Comparison of ENCODE assay signal across 26 mouse cellular contexts in the genomic region with DNA sequence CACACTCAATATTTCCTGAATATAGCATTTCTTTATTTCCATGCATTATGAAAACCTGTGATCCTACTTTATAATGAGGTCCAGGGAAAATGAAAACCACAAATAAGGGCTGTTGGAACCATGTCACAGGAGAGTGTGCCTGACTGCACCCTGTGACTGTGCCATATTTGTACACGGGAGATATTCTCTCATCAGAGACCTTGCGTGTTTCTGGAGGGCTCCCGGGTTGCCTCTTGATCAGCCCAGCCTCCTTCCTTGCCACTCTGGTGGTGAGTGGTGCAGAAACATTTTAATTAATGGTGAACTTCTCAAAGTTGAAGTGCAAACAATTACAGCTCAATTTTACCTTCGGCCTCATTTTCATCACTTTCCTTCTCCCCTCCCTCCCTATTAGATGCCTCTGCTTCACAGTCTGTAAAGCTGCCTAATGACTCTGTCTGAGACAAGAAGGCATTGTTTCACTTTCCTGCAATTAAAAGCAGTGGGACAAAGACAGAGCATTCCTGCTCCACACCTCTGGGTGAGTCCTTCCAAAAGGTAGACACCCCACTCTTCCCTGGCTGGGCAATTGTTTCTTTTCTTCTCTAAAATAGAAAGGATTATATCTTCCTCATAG.
DNase-seq lines count a peak whose midpoint lies in the region; ATAC-seq and TF ChIP-seq lines count a peak whose summit lies in the region.
"Had no signal": no experiment of that assay in that cellular context is flagged by ENCODE, and none has a peak within 500 bp of the region (broad histone marks: within the 10 kb centered on the region; RNA-seq: fewer than 3 reads in every experiment).

No protein-coding gene starts in this region.

- ATAC-seq in forebrain, embryonic 11.5 days (replicated peaks; ENCODE audit: low FRiP score) = peak; percentile 86
- ATAC-seq in forebrain, embryonic 13.5 days = peak; percentile 82; the same call in 1 of the 2 replicates
- ATAC-seq in CD4-positive, CD25-positive, alpha-beta regulatory T cell, adult 4 months = no peak
- ATAC-seq: activated CD4-positive, CD25-positive, alpha-beta regulatory T cell, adult 4 months; midbrain, embryonic 13.5 days had no signal

- H3K4me3 ChIP-seq in forebrain, embryonic 11.5 days (ENCODE audit: low read depth, low read length) = no peak overlapping the region
- H3K4me3 ChIP-seq in forebrain, embryonic 10.5 days = no peak overlapping the region
- H3K4me3 ChIP-seq in layer of hippocampus, adult 2 months = no peak overlapping the region
- no peak overlapping the region for H3K4me3 ChIP-seq in forebrain, embryonic 13.5 days
- no peak overlapping the region for H3K4me3 ChIP-seq in limb, embryonic 10.5 days
- H3K4me3 ChIP-seq: heart, embryonic 15.5 days; hindbrain, embryonic 15.5 days; limb, embryonic 13.5 days; liver, embryonic 13.5 days; midbrain, embryonic 13.5 days had no signal

- no peaks in the 10 kb centered on the region; the same call in 1 of the 2 replicates for H3K4me1 ChIP-seq in forebrain, embryonic 11.5 days (replicated peaks; ENCODE audit: control insufficient read depth, insufficient read depth, low read length)
- peaks cover 14% of the 10 kb centered on the region for H3K4me1 ChIP-seq in forebrain, embryonic 10.5 days
- H3K4me1 ChIP-seq in forebrain, embryonic 13.5 days = peaks cover 12% of the 10 kb centered on the region; the same call in 1 of the 2 replicates
- H3K4me1 ChIP-seq in limb, embryonic 10.5 days = peaks cover 16% of the 10 kb centered on the region
- H3K4me1 ChIP-seq: heart, embryonic 15.5 days; hindbrain, embryonic 15.5 days; liver, embryonic 13.5 days; midbrain, embryonic 13.5 days had no signal

- H3K4me2 ChIP-seq in forebrain, embryonic 11.5 days (ENCODE audit: low read depth, low read length, severe bottlenecking) = no peak overlapping the region
- H3K4me2 ChIP-seq in forebrain, embryonic 13.5 days = no peak overlapping the region; the same call in 1 of the 2 replicates
- H3K4me2 ChIP-seq: heart, embryonic 15.5 days; hindbrain, embryonic 15.5 days; limb, embryonic 13.5 days; liver, embryonic 13.5 days; lung, embryonic 14.5 days; midbrain, embryonic 13.5 days had no signal

- intact Hi-C loops in heart, postnatal 10 days (cut with DNase I) = no loop called here

- H3K9ac ChIP-seq in forebrain, embryonic 11.5 days (ENCODE audit: low read length) = no peak overlapping the region
- H3K9ac ChIP-seq in forebrain, embryonic 13.5 days = no peak overlapping the region
- H3K9ac ChIP-seq: heart, embryonic 15.5 days; hindbrain, embryonic 15.5 days; limb, embryonic 13.5 days; liver, embryonic 13.5 days; lung, embryonic 14.5 days; midbrain, embryonic 13.5 days had no signal

- H3K27me3 ChIP-seq in forebrain, embryonic 11.5 days (ENCODE audit: control insufficient read depth, insufficient read depth, low read length) = no peaks in the 10 kb centered on the region
- H3K27me3 ChIP-seq in forebrain, embryonic 10.5 days (ENCODE audit: poor library complexity, severe bottlenecking) = peaks cover 21% of the 10 kb centered on the region; the same call in 1 of the 2 replicates
- no peaks in the 10 kb centered on the region for H3K27me3 ChIP-seq in forebrain, embryonic 13.5 days
- H3K27me3 ChIP-seq in limb, embryonic 10.5 days (ENCODE audit: low read depth, poor library complexity, severe bottlenecking) = no peaks in the 10 kb centered on the region
- H3K27me3 ChIP-seq: heart, embryonic 15.5 days; hindbrain, embryonic 15.5 days; limb, embryonic 13.5 days; liver, embryonic 13.5 days; midbrain, embryonic 13.5 days had no signal

- no peak for TF ChIP-seq CTCF in layer of hippocampus, adult 2 months (conservative IDR thresholded peaks at IDR 0.05)

- H3K9me3 ChIP-seq in forebrain, embryonic 11.5 days (ENCODE audit: control insufficient read depth, low read length) = no peaks in the 10 kb centered on the region
- H3K9me3 ChIP-seq in forebrain, embryonic 10.5 days = no peaks in the 10 kb centered on the region
- H3K9me3 ChIP-seq in forebrain, embryonic 13.5 days (replicated peaks) = no peaks in the 10 kb centered on the region
- no peaks in the 10 kb centered on the region for H3K9me3 ChIP-seq in limb, embryonic 10.5 days (replicated peaks)
- H3K9me3 ChIP-seq: heart, embryonic 15.5 days; hindbrain, embryonic 15.5 days; limb, embryonic 13.5 days; liver, embryonic 13.5 days; midbrain, embryonic 13.5 days had no signal

- H3K36me3 ChIP-seq in forebrain, embryonic 11.5 days (ENCODE audit: control insufficient read depth, insufficient read depth, low read length) = no peaks in the 10 kb centered on the region
- H3K36me3 ChIP-seq in forebrain, embryonic 10.5 days (replicated peaks) = no peaks in the 10 kb centered on the region
- H3K36me3 ChIP-seq in forebrain, embryonic 13.5 days (ENCODE audit: poor library complexity, severe bottlenecking) = no peaks in the 10 kb centered on the region
- no peaks in the 10 kb centered on the region for H3K36me3 ChIP-seq in limb, embryonic 10.5 days
- H3K36me3 ChIP-seq: heart, embryonic 15.5 days; hindbrain, embryonic 15.5 days; limb, embryonic 13.5 days; liver, embryonic 13.5 days; midbrain, embryonic 13.5 days had no signal

- WGBS in forebrain, embryonic 11.5 days = 42% methylated on average over 4 of the region's 4 CpGs
- WGBS in forebrain, embryonic 10.5 days = 48% methylated on average over 4 of the region's 4 CpGs
- 25% methylated on average over 4 of the region's 4 CpGs for WGBS in forebrain, embryonic 13.5 days
- 45% methylated on average over 4 of the region's 4 CpGs for WGBS in limb, embryonic 10.5 days

- peak; percentile 51 for DNase-seq in forebrain, embryonic 11.5 days (ENCODE audit: low spot score)
- DNase-seq in forebrain, embryonic 10.5 days (ENCODE audit: extremely low spot score, low spot score) = no peak
- no peak for DNase-seq in layer of hippocampus, adult 2 months (ENCODE audit: low spot score in 2 of 2)
- no peak for DNase-seq in layer of hippocampus, adult 11-12 months (ENCODE audit: low spot score)
- peak; percentile 31 for DNase-seq in limb, embryonic 10.5 days (ENCODE audit: low spot score)
- DNase-seq in heart, postnatal 10 days = no peak
- DNase-seq: adrenal gland, postnatal 10 days; cerebellum, adult 11 months; cerebellum, postnatal 10 days; gastrocnemius, postnatal 36 days; kidney, adult 11 months; kidney, postnatal 10 days; layer of hippocampus, adult 9-11 months; liver, embryonic 13.5 days; lung, embryonic 14.5 days; right cerebral cortex, postnatal 14 days; spleen, adult 18-20 months; thymus, postnatal 4 days had no signal

- no peak overlapping the region for H3K27ac ChIP-seq in forebrain, embryonic 11.5 days (ENCODE audit: low read depth, low read length)
- no peak overlapping the region for H3K27ac ChIP-seq in forebrain, embryonic 10.5 days
- H3K27ac ChIP-seq in layer of hippocampus, adult 2 months = peak overlapping the region; percentile 57; the same call in 1 of the 2 replicates
- H3K27ac ChIP-seq in forebrain, embryonic 13.5 days = no peak overlapping the region
- peak overlapping the region; percentile 42; the same call in 1 of the 2 replicates for H3K27ac ChIP-seq in limb, embryonic 10.5 days
- H3K27ac ChIP-seq: heart, embryonic 15.5 days; hindbrain, embryonic 15.5 days; limb, embryonic 13.5 days; liver, embryonic 13.5 days; macrophage; midbrain, embryonic 13.5 days had no signal

Comparison
In these comparisons a context has a peak if more than half of its experiments do, and no peak if none do; other contexts are left out.
1. DNase-seq: peak in forebrain, embryonic 11.5 days (single experiment) and limb, embryonic 10.5 days (single experiment); none in forebrain, embryonic 10.5 days (single experiment), layer of hippocampus, adult 2 months (0 of 2), layer of hippocampus, adult 11-12 months (single experiment) and heart, postnatal 10 days (0 of 2).
2. H3K27ac ChIP-seq: peak in layer of hippocampus, adult 2 months (single experiment) and limb, embryonic 10.5 days (single experiment); none in forebrain, embryonic 11.5 days (single experiment), forebrain, embryonic 10.5 days (single experiment) and forebrain, embryonic 13.5 days (single experiment).